Mouse (Mus musculus): ENCODE measurements around the gene Wwox.

- TF ChIP-seq CTCF (IDR thresholded peaks at IDR 0.05; ENCODE audit: extremely low read depth, insufficient read depth, low read length) = no peak
- no peak for TF ChIP-seq POLR2A (IDR thresholded peaks at IDR 0.05; ENCODE audit: extremely low read depth, insufficient read depth, low read length)
Observed at GRCm38 (mm10) chr8:114806826-114807420, 367.5 kb downstream of the Wwox start.
